Mouse (Mus musculus): ENCODE results near the gene Wdr34. TPM values are rescaled to one million over a fixed set of nuclear protein-coding genes. Genes with fewer than 3 reads are reported as not detected.
A peak's percentile ranks its signal among the peaks of the same experiment; 100 is the strongest.

Gene Wdr34
- polyA plus RNA-seq, 1 experiment from 2014 or later: 28.5 TPM

DNA sequence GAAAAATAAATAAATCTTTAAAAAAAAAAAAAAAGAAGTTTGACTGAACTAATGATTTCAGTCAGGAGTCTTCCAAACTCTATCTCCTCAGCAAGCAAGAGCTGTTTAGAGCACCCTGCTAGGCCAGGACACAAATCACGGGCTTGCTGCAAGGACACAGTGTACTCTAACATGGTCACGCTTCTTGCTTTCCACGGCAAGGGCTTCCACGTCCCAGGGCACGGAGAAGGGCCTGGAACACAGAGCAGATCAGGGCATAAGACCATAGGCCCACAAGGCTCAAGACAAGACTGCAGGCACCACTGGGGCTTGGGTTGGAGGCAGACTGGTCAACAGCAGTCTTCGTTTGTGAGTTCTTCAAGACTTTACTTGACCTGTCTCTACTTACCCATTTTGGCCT, 1.6 kb downstream of the Wdr34 start:
- TF ChIP-seq CTCF (IDR thresholded peaks at IDR 0.05; ENCODE audit: low read depth): no peak
- H3K4me2 ChIP-seq: no peak overlapping the region
- WGBS: 95% methylated on average over 6 of the region's 6 CpGs

DNA sequence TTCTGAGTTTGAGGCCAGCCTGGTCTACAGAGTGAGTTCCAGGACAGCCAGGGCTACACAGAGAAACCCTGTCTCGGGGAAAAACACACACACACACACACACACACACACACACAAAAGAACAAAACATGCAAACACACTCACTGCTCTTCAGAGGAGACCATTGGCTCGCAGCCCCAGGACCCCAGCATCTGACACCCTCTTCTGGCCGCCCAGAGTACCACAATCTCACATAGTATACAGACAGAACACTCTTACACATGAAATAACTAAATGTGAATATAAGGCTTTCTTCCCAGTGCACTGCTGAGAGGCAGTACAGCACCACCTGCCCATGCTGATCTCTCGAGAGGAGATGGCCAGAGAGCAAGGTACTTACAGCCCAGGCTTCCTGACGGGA, 4.1 kb downstream of the Wdr34 start:
- no peak overlapping the region for H3K27ac ChIP-seq (ENCODE audit: low read depth)
- WGBS: 83% methylated on average over 5 of the region's 5 CpGs
- no peak for TF ChIP-seq CTCF (IDR thresholded peaks at IDR 0.05; ENCODE audit: low read depth)
- H3K9me3 ChIP-seq (ENCODE audit: low read depth, low read length): no peaks in the 10 kb centered on the region
- H3K9ac ChIP-seq: no peak overlapping the region
- peaks cover 3% of the 10 kb centered on the region; the same call in 1 of the 2 replicates for H3K4me1 ChIP-seq (ENCODE audit: insufficient read depth)
- no peak for DNase-seq
- H3K27me3 ChIP-seq (ENCODE audit: insufficient read depth, low read length): no peaks in the 10 kb centered on the region
- H3K36me3 ChIP-seq (ENCODE audit: insufficient read depth): no peaks in the 10 kb centered on the region
- no peak overlapping the region for H3K4me3 ChIP-seq (ENCODE audit: low read depth, low read length)
- ATAC-seq (ENCODE audit: insufficient read depth): no peak
- H3K4me2 ChIP-seq: no peak overlapping the region

More for the DNA sequence above, 1.6 kb downstream of the Wdr34 start:
- DNase-seq (no peak), ATAC-seq (ENCODE audit: insufficient read depth) (no peak)
- Histone ChIP-seq H3K36me3 (ENCODE audit: insufficient read depth) (no peaks in the 10 kb centered on the region), H3K27ac (ENCODE audit: low read depth) (no peak overlapping the region), H3K9ac (no peak overlapping the region), H3K9me3 (ENCODE audit: low read depth, low read length) (no peaks in the 10 kb centered on the region), H3K4me1 (ENCODE audit: insufficient read depth) (peaks cover 3% of the 10 kb centered on the region; the same call in 1 of the 2 replicates), H3K27me3 (ENCODE audit: insufficient read depth, low read length) (no peaks in the 10 kb centered on the region), H3K4me3 (ENCODE audit: low read depth, low read length) (no peak overlapping the region)

DNA sequence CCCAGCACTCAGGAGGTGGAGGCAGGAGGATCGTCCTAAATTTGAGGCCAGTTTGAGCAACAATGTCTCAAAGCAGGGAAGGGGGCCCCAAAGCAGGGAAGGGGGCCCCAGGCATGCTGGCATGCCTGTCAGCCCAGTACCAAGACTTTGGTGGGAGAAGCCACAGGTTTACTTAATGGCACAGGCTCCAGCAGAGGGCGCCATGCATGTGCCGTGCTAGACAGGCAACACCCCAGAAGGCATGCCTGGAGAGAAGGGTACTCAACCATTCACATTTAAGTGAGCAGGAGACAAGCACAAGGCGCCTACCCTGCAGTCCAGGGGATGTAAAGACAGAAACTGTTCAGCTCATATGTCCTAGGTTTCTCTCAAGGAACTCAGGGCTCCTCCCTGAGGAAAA, 6.2 kb downstream of the Wdr34 start:
- Histone ChIP-seq H3K4me3 (ENCODE audit: low read depth, low read length) (no peak overlapping the region), H3K4me2 (no peak overlapping the region), H3K4me1 (ENCODE audit: insufficient read depth) (no peaks in the 10 kb centered on the region), H3K27ac (ENCODE audit: low read depth) (no peak overlapping the region), H3K9ac (no peak overlapping the region; the same call in 1 of the 2 replicates), H3K36me3 (ENCODE audit: insufficient read depth) (peaks cover 7% of the 10 kb centered on the region; the same call in 1 of the 2 replicates), H3K9me3 (ENCODE audit: low read depth, low read length) (no peaks in the 10 kb centered on the region), H3K27me3 (ENCODE audit: insufficient read depth, low read length) (no peaks in the 10 kb centered on the region)
- TF ChIP-seq CTCF (IDR thresholded peaks at IDR 0.05; ENCODE audit: low read depth): peak; percentile 88
- ATAC-seq (ENCODE audit: insufficient read depth) (peak; percentile 52; the same call in 1 of the 2 replicates), DNase-seq (peak; percentile 93)
- WGBS: 5% methylated on average over 4 of the region's 4 CpGs

DNA sequence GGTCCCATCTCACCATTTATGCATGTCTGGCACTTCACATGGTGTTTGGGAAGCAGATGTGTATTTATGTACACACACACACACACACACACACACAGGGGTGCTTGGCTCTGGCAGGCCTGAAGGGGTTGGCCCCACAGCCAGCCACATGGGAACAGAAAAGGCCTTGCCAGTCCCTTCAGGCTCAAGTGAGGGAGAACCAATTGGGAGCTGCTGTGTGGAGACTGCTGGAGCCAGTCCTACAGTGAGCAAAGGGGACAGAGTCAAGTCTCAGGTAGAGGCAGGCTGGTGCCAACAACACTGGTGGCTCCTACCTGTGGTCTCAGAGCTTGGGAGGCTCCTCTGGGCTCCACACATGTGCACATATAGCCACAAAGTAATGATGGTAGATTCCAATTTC, 9.0 kb downstream of the Wdr34 start:
- H3K36me3 ChIP-seq (ENCODE audit: insufficient read depth): peaks cover 8% of the 10 kb centered on the region; the same call in 1 of the 2 replicates
- no peak for DNase-seq
- no peaks in the 10 kb centered on the region for H3K9me3 ChIP-seq (ENCODE audit: low read depth, low read length)
- H3K9ac ChIP-seq: no peak overlapping the region
- H3K27ac ChIP-seq (ENCODE audit: low read depth): no peak overlapping the region
- H3K4me2 ChIP-seq: no peak overlapping the region
- TF ChIP-seq CTCF (IDR thresholded peaks at IDR 0.05; ENCODE audit: low read depth): no peak
- H3K27me3 ChIP-seq (ENCODE audit: insufficient read depth, low read length): no peaks in the 10 kb centered on the region
- H3K4me1 ChIP-seq (ENCODE audit: insufficient read depth): no peaks in the 10 kb centered on the region
- no peak overlapping the region for H3K4me3 ChIP-seq (ENCODE audit: low read depth, low read length)
- ATAC-seq (ENCODE audit: insufficient read depth): no peak

DNA sequence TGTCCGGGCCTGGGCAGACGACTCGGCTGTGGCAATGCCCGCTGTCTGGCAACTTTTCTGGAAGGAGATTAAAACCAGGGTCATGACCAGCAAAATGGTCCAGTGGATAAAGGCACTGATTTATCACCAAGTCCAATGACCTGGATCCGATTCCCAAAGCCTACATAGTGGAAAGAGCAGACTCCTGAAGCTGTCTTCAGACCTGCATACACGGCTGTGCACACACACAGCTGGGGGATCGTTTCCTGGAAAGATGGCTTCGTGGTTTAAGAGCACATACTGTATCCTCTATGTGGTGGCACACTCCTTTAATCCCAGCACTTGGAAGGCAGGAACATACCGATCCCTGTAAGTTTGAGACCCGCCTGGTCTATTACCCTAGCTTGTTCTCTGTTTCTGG, 10.3 kb downstream of the Wdr34 start:
- WGBS: 89% methylated on average over 10 of the region's 10 CpGs
- Histone ChIP-seq H3K9me3 (ENCODE audit: low read depth, low read length) (no peaks in the 10 kb centered on the region), H3K9ac (no peak overlapping the region), H3K27me3 (ENCODE audit: insufficient read depth, low read length) (no peaks in the 10 kb centered on the region), H3K36me3 (ENCODE audit: insufficient read depth) (peaks cover 11% of the 10 kb centered on the region; the same call in 1 of the 2 replicates), H3K27ac (ENCODE audit: low read depth) (no peak overlapping the region), H3K4me1 (ENCODE audit: insufficient read depth) (no peaks in the 10 kb centered on the region), H3K4me2 (no peak overlapping the region), H3K4me3 (ENCODE audit: low read depth, low read length) (no peak overlapping the region)
- no peak for TF ChIP-seq CTCF (IDR thresholded peaks at IDR 0.05; ENCODE audit: low read depth)
- no peak for DNase-seq
- ATAC-seq (ENCODE audit: insufficient read depth): no peak

DNA sequence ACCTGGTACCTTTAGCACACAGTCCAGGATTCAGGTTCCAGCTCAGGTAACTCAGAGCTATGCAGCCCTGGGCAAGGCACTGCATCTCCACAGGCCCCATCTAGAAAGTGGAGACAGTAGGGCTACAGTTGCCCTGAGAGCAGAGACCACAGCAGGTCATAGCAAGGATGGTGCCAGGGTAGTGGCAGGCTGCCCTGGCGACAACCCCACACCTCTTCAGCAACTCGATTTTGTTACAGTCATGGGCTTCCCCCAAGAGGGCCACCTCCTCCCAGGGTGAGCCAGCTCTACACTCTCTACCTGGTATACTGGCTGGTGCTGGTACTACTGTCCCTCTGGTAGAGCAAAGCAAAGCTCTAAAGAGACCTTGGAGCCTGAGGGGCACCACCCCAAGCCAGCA, 10.9 kb downstream of the Wdr34 start:
- H3K27me3 ChIP-seq (ENCODE audit: insufficient read depth, low read length): no peaks in the 10 kb centered on the region

DNA sequence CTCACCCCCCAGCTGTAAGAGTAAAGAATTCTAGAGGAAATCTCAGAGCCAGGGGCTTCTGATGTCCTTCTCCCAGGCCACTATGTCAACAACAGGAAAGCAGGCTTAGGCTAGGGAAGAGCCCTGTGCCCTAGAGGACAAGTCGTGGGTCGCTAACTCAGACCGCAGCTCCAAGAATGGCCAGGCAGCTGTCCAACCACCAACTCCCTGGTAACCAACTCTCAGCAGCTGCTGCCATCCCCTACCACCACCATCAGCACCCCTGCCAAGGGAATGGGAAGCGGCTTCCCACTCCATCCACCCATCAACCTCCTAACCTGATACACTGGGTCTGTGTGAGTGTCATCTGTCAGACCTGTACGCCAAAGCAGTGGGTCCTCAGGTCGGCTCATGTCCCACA, 15.7 kb downstream of the Wdr34 start:
- TF ChIP-seq CTCF (IDR thresholded peaks at IDR 0.05; ENCODE audit: low read depth): no peak
- ATAC-seq (ENCODE audit: insufficient read depth): no peak
- Histone ChIP-seq H3K4me3 (ENCODE audit: low read depth, low read length) (no peak overlapping the region), H3K27ac (ENCODE audit: low read depth) (no peak overlapping the region), H3K27me3 (ENCODE audit: insufficient read depth, low read length) (no peaks in the 10 kb centered on the region), H3K36me3 (ENCODE audit: insufficient read depth) (peaks cover 61% of the 10 kb centered on the region), H3K9ac (no peak overlapping the region; the same call in 1 of the 2 replicates), H3K9me3 (ENCODE audit: low read depth, low read length) (no peaks in the 10 kb centered on the region), H3K4me1 (ENCODE audit: insufficient read depth) (no peaks in the 10 kb centered on the region), H3K4me2 (no peak overlapping the region)
- DNase-seq: no peak
- 68% methylated on average over 6 of the region's 6 CpGs for WGBS

More for the DNA sequence above, 10.9 kb downstream of the Wdr34 start:
- Histone ChIP-seq H3K36me3 (ENCODE audit: insufficient read depth) (peaks cover 16% of the 10 kb centered on the region; the same call in 1 of the 2 replicates), H3K9me3 (ENCODE audit: low read depth, low read length) (no peaks in the 10 kb centered on the region), H3K9ac (no peak overlapping the region), H3K4me1 (ENCODE audit: insufficient read depth) (no peaks in the 10 kb centered on the region), H3K27ac (ENCODE audit: low read depth) (no peak overlapping the region), H3K4me3 (ENCODE audit: low read depth, low read length) (no peak overlapping the region), H3K4me2 (no peak overlapping the region)
- WGBS: 75% methylated on average over 2 of the region's 2 CpGs
- no peak for ATAC-seq (ENCODE audit: insufficient read depth)
- no peak for TF ChIP-seq CTCF (IDR thresholded peaks at IDR 0.05; ENCODE audit: low read depth)
- no peak for DNase-seq

All from lung, embryonic 14.5 days (tissue).